Mouse (Mus musculus) brain, embryonic 14.5 days (tissue): Measurements from ENCODE around the gene Gpank1.

Experiments used
- CTCF ChIP-seq: fragments of 200-500 bp; IDR thresholded peaks from 2 replicates; pipeline ENCODE4 v1.5.1; 2012; ENCODE audit warnings: inconsistent platforms, mild to moderate bottlenecking, moderate library complexity, borderline replicate concordance; ENCODE audit not compliant: insufficient read depth, insufficient read length; ENCODE audit errors: extremely low read depth
- POLR2A ChIP-seq: fragments of 200-500 bp; IDR thresholded peaks from 2 replicates; pipeline ENCODE4 v1.6.1; 2012; ENCODE audit warnings: mild to moderate bottlenecking, inconsistent platforms, borderline replicate concordance; ENCODE audit not compliant: poor library complexity, insufficient read depth, insufficient read length, severe bottlenecking; ENCODE audit errors: extremely low read depth

DNA sequence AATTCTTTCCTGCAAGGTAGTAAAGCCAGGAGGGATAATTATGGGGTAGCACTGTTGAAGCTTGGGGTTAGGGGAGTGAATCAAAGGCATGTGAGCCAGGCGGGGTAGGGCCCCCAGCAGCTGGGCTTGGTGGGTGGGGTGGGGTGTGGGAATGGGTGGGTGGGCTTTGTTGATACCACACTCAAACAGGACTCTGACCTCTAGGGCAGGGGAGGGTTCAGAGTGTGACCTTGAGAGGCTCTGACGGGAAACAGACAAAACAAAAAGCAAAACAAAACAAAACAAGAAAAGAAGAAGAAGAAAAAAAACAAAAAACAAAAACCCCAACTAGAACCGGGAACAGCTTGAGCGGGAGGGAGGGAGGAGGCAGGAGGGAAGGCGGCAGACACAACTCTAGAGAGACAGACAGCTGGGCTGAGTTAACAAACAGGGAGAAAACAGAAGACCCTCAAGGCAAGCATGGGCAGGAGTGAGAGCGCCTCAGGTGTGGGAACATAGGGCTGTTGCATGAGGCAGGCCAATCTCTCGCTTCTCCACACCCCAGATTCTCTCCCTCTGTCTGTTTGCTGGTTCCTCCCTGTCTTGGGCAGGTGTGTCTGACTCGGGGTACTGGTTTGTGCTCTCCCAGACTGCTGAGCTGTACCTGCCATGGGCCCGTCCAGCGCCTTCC, 44.6 kb upstream of the Gpank1 start, which contains the start of gene Ly6g6e:
- TF ChIP-seq CTCF (no peak), POLR2A (no peak)
